Mouse (Mus musculus): ENCODE results near the gene Sdk1. TPM values are rescaled to one million over a fixed set of nuclear protein-coding genes. Genes with fewer than 3 reads are reported as not detected.

The Sdk1 gene
- total RNA-seq, 2 experiments from 2014 or later: not detected

GRCm38 (mm10) chr5:141952270-141952669, 711.0 kb downstream of the Sdk1 start:
- no peak for ATAC-seq (replicated peaks; ENCODE audit: low FRiP score, poor library complexity, severe bottlenecking)

GRCm38 (mm10) chr5:141952708-141953490, 711.6 kb downstream of the Sdk1 start:
- no peak for ATAC-seq (replicated peaks; ENCODE audit: low FRiP score, poor library complexity, severe bottlenecking)

GRCm38 (mm10) chr5:141971071-141971470, 729.8 kb downstream of the Sdk1 start:
- no peak for ATAC-seq (replicated peaks; ENCODE audit: low FRiP score, poor library complexity, severe bottlenecking)

- ATAC-seq (replicated peaks; ENCODE audit: low FRiP score, poor library complexity, severe bottlenecking): no peak
Measured at GRCm38 (mm10) chr5:141979511-141979910, 738.2 kb downstream of the Sdk1 start.

GRCm38 (mm10) chr5:141980746-141981145, 739.5 kb downstream of the Sdk1 start:
- no peak for ATAC-seq (replicated peaks; ENCODE audit: low FRiP score, poor library complexity, severe bottlenecking)

GRCm38 (mm10) chr5:141984322-141984721, 743.0 kb downstream of the Sdk1 start:
- ATAC-seq (replicated peaks; ENCODE audit: low FRiP score, poor library complexity, severe bottlenecking): no peak

- no peak for ATAC-seq (replicated peaks; ENCODE audit: low FRiP score, poor library complexity, severe bottlenecking)
Measured at GRCm38 (mm10) chr5:141985003-141985402, 743.7 kb downstream of the Sdk1 start.

GRCm38 (mm10) chr5:141985551-141985950, 744.3 kb downstream of the Sdk1 start:
- ATAC-seq (replicated peaks; ENCODE audit: low FRiP score, poor library complexity, severe bottlenecking): no peak

- ATAC-seq (replicated peaks; ENCODE audit: low FRiP score, poor library complexity, severe bottlenecking): no peak
Measured at GRCm38 (mm10) chr5:141987287-141987799, 746.1 kb downstream of the Sdk1 start.

GRCm38 (mm10) chr5:141988685-141989084, 747.4 kb downstream of the Sdk1 start:
- ATAC-seq (replicated peaks; ENCODE audit: low FRiP score, poor library complexity, severe bottlenecking): no peak

- no peak for ATAC-seq (replicated peaks; ENCODE audit: low FRiP score, poor library complexity, severe bottlenecking)
Measured at GRCm38 (mm10) chr5:141994192-141994591, 752.9 kb downstream of the Sdk1 start.

GRCm38 (mm10) chr5:142000247-142000646, 759.0 kb downstream of the Sdk1 start:
- no peak for ATAC-seq (replicated peaks; ENCODE audit: low FRiP score, poor library complexity, severe bottlenecking)

- ATAC-seq (replicated peaks; ENCODE audit: low FRiP score, poor library complexity, severe bottlenecking): no peak
Measured at GRCm38 (mm10) chr5:142001131-142001530, 759.8 kb downstream of the Sdk1 start.

GRCm38 (mm10) chr5:142001973-142002372, 760.7 kb downstream of the Sdk1 start:
- no peak for ATAC-seq (replicated peaks; ENCODE audit: low FRiP score, poor library complexity, severe bottlenecking)

GRCm38 (mm10) chr5:142010189-142010588, 768.9 kb downstream of the Sdk1 start:
- ATAC-seq (replicated peaks; ENCODE audit: low FRiP score, poor library complexity, severe bottlenecking): no peak

- ATAC-seq (replicated peaks; ENCODE audit: low FRiP score, poor library complexity, severe bottlenecking): no peak
Measured at GRCm38 (mm10) chr5:142017001-142017400, 775.7 kb downstream of the Sdk1 start.

- ATAC-seq (replicated peaks; ENCODE audit: low FRiP score, poor library complexity, severe bottlenecking): no peak
Measured at GRCm38 (mm10) chr5:142022877-142023580, 781.7 kb downstream of the Sdk1 start.

- ATAC-seq (replicated peaks; ENCODE audit: low FRiP score, poor library complexity, severe bottlenecking): no peak
Measured at GRCm38 (mm10) chr5:142024448-142024847, 783.2 kb downstream of the Sdk1 start.

- no peak for ATAC-seq (replicated peaks; ENCODE audit: low FRiP score, poor library complexity, severe bottlenecking)
Measured at GRCm38 (mm10) chr5:142036536-142036935, 795.2 kb downstream of the Sdk1 start.

- ATAC-seq (replicated peaks; ENCODE audit: low FRiP score, poor library complexity, severe bottlenecking): no peak
Measured at GRCm38 (mm10) chr5:142039236-142039635, 797.9 kb downstream of the Sdk1 start.
